Mouse (Mus musculus) mesoderm, embryonic 11.5 days (tissue): ENCODE data around the gene Cfap65.
A peak's percentile ranks its signal among the peaks of the same experiment; 100 is the strongest.

Experiments used
- DNase-seq: peaks from one replicate; pipeline ENCODE4 v3.0.0-alpha.2; 2012; ENCODE audit warnings: low read depth, low spot score

Cfap65 gene

DNA sequence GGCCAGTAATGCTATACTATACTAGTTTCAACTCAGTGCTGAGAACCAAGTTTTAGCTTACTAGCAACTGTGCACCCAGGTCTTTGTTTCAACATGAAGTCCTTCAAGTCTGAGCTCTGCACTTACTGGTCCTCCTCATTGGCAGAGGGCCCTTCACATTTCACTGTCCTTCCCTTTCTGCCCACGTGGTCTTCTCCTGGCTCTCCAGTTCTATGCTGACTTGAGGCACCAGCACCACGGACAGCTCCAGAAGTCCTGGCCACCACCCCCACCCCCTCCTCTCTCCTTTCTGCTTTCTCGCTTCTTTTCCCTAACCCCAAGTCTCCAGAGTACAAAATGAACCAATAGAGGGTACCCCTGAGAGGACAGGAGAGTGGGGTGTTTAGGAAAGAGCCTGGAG lies 4.4 kb upstream of the Cfap65 start:
- DNase-seq: no peak

- DNase-seq: no peak
These were observed 927 bp upstream of the Cfap65 start for GRCm38 (mm10) chr1:74936221-74936830.

GRCm38 (mm10) chr1:74927621-74928296 lies 7.6 kb downstream of the Cfap65 start:
- no peak for DNase-seq

DNA sequence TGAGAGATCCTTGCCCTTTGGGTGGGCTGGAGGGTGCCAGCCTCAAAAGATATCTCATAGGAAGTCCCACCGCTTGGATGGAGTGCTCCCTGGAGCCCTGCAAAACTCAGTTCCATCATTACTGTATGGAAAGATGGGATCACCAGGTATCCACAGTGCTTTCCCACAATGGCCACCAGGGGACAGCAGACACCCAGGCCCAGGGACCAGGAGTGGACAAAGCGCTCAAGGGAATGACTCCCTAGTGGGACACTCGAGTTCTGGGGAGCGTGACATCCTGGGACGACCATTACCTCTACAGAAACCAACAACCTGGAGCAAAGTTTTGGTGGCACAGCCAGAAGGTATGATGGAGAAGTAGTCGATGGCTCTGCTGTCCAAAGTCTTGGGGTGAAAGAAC lies 8.7 kb downstream of the Cfap65 start:
- no peak for DNase-seq

DNA sequence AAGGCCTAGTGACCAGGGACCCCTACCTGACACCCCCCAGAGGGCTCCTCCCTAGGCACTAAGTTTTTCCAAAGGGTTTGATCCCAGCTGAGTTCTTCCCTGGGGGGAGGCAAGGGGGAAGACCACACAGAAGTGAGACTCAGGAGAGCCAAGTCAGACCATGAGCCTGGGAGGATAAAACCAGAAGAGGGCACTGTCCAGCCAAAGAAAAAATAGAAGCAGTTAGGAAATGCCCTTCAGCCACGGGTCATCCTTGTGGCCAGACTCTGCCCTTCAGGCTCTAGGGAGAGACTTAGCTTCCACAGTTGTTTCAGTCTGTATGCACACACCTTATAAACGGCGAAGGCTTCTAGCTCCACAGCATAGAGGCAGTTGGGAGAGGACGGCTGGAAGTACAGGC lies 10.9 kb downstream of the Cfap65 start:
- no peak for DNase-seq

GRCm38 (mm10) chr1:74915706-74916105 lies 19.7 kb downstream of the Cfap65 start:
- no peak for DNase-seq

DNA sequence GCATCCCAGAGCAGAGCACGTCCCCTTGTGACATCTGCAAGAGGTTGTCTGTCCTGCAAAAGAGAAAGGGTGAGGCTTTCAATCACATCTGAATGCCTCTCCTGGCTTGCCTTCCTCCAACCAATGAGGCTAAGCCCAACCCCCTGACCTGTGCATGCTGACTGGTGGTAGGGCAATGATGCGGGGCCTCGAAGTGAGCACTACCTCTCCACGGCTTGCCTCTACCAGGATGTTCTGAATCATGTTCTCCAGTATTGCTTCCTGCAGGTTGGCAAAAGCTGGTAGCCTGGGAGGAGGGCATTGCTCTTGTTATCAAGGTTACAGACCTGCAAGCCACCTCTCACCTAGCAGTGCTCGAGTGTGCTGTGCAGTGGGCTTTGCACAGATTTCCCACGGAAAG lies 33.2 kb downstream of the Cfap65 start:
- no peak for DNase-seq

DNA sequence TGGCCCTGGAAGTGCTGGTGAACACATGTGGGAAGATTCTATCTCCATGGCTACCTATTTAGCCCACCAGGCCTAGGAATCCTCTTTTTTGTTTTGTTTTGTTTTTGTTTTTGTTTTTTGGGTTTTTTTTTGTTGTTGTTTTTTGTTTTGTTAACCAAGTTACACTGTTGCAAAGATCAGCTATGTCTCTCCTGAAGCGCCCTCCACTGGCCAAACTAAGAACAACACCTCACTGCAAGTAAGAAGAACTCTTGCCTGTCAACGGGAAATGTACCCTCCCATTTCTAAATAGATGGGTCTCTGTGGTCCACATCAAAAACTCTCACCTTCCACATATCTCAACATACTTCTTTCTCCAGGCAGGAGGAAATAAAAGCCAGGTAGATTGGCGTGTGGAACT lies 33.7 kb downstream of the Cfap65 start:
- peak; percentile 66 for DNase-seq

GRCm38 (mm10) chr1:74900341-74901285 lies 34.8 kb downstream of the Cfap65 start:
- no peak for DNase-seq

GRCm38 (mm10) chr1:74898656-74899431 lies 36.6 kb downstream of the Cfap65 start:
- no peak for DNase-seq

DNA sequence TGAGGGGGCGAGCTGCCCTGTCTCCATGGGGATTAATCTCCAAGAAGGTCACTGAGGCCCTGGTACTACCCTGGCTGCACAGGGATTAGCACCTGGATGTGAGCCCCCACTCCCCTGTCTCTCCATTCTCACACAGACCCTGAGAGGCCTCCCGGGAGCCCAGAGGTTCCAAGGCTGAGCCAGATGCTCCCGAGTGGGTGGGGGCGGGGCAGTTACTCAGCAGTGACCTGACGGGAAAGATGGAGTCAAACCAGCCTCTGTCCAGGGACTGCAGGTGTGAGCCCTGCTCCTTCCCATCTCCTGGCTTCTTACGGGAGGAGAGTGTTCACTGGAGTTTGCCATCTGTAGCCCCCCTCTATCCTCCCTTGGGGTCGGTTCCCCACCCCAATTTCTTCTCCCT lies 37.4 kb downstream of the Cfap65 start:
- DNase-seq: no peak

DNA sequence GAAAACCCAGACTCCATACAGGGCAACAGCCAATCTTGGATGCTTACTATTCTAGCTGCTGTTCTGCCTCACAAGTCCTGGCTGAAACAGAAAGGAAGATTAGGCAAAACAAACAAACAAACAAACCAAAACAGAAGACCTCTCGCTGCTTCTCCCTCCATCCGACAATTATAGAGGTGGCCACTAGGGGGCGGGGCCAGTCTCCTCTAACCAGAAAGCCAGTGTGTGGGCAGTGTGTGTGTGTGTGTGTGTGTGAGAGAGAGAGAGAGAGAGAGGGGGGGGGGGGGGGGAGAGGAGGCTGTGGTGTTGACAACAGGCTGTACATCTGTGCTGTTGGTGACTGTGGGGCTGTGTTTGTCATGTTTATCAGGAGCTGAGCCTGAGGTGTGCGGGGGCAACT lies 40.4 kb downstream of the Cfap65 start:
- DNase-seq: no peak

GRCm38 (mm10) chr1:74893134-74893855 lies 42.1 kb downstream of the Cfap65 start, which contains the start of gene Cryba2:
Gene Cryba2, minus strand, starts transcription at chr1:74893143.
- DNase-seq: peak; percentile 70

DNA sequence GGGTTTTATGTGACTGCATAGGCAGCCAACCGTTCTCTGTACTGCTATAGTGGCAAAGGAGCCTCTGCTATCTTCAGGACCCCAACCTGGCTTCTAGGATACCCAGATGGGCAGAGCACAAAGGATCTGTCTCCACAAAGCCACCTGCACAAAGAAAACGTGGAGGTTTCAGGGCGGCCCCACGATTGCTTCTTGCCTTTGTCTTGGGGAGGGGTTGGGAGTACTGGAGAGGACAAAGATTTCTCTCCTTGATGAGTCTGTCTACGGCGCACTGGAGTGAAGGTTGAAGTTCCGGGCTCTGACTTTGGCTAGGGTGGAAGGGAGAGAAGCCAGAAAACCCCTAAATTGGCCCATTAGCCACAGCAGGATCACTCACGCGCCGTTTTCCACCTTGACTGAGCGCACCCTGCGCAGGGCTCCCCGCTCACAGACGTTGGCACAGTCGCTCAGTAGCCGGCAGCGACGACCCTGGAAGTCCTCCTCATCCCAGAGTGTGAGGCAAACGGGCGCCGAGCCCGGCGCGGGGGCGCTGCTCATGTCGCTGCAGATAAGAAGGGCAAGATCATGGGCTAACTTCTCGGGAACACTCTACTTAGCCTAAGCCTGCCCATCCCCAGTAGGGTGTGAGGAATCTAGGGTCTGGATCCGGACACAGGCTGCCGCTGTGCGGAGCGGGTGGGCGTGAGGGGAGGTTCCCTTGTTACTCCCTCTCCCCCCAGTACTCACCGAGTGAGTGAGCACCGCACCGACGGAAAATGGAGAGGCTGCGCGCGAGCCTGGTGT lies 42.9 kb downstream of the Cfap65 start:
- no peak for DNase-seq

GRCm38 (mm10) chr1:74891513-74891912 lies 43.9 kb downstream of the Cfap65 start:
- peak; percentile 73 for DNase-seq

DNA sequence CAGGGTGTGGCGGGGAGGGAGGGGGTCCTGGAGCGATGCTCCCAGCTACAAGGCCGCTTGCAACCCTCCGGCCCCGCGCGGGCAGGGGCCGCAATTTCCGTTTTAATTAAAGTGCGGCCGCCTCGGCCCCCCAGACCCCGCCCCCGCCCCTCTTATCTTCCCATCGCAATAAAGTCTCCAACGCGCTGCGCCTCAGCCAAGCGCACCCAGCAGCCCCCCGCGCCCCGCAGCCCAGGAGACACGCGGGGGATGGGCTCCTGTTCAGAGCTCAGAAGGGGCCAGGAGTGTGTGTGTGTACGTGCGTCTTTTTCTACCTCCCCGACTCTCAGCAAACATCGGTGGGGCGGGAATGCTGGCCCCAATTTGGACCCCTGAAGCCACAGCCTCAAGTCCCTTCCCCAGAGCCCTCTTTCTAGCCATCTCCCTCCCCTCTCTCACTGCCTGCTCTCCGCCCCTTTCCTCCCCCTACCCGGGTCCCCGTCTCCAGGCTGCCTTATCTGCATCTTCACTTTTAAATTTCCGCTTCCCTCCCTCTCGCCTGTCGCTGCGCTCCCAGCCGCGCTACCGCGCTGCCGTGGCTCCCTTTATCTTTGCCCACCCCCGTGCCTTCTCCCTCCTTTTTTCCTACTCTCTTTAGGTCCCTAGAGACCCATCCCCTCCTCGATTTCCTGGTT lies 49.9 kb downstream of the Cfap65 start, which contains the start of gene Fev:
Gene Fev (minus strand): TSS at position 51 of the 674 bp plus-strand sequence.
- no peak for DNase-seq

- no peak for DNase-seq
These were observed 50.9 kb downstream of the Cfap65 start for GRCm38 (mm10) chr1:74884196-74885141.

- no peak for DNase-seq
These were observed 52.0 kb downstream of the Cfap65 start for GRCm38 (mm10) chr1:74883441-74883840.
